19 mouse cellular contexts compared by ENCODE assay signal in genomic region chr9:74534976-74535375, GRCm38 (mm10).
DNase-seq lines count a peak whose midpoint lies in the region; ATAC-seq lines count a peak whose summit lies in the region.
"Had no signal": no experiment of that assay in that cellular context is flagged by ENCODE, and none has a peak within 500 bp of the region (broad histone marks: within the 10 kb centered on the region; RNA-seq: fewer than 3 reads in every experiment).

No protein-coding gene starts in this region.

- intact Hi-C loops in heart, postnatal 25 days (cut with DNase I), result no loop called here

- no peak for ATAC-seq in midbrain, embryonic 16.5 days
- ATAC-seq: forebrain, embryonic 15.5 days; midbrain, embryonic 13.5 days had no signal

- no peaks in the 10 kb centered on the region for H3K27me3 ChIP-seq in embryonic facial prominence, embryonic 10.5 days (replicated peaks; ENCODE audit: low read depth, poor library complexity, severe bottlenecking)
- H3K27me3 ChIP-seq in midbrain, embryonic 16.5 days (ENCODE audit: control insufficient read depth, insufficient read depth, low read depth, low read length), result no peaks in the 10 kb centered on the region
- H3K27me3 ChIP-seq: forebrain, embryonic 15.5 days; hindbrain, embryonic 15.5 days; lung, embryonic 15.5 days; midbrain, embryonic 13.5 days; neural tube, embryonic 13.5 days had no signal

- H3K36me3 ChIP-seq in embryonic facial prominence, embryonic 10.5 days (replicated peaks), result no peaks in the 10 kb centered on the region
- H3K36me3 ChIP-seq in midbrain, embryonic 16.5 days (ENCODE audit: control insufficient read depth, insufficient read depth, low read length), result no peaks in the 10 kb centered on the region
- H3K36me3 ChIP-seq: forebrain, embryonic 15.5 days; heart, embryonic 13.5 days; hindbrain, embryonic 15.5 days; kidney, embryonic 15.5 days; limb, embryonic 13.5 days; lung, embryonic 15.5 days; midbrain, embryonic 13.5 days; neural tube, embryonic 13.5 days had no signal

- peak; percentile 7 for DNase-seq in heart, postnatal 4 days
- no peak for DNase-seq in heart, postnatal 25 days (ENCODE audit: low spot score)
- DNase-seq in retina, embryonic 14.5 days (ENCODE audit: low spot score), result peak; percentile 38
- DNase-seq in retina, postnatal 1 day, result no peak
- DNase-seq in embryonic facial prominence, embryonic 10.5 days (ENCODE audit: low spot score), result peak; percentile 40
- no peak for DNase-seq in left cerebral cortex, adult 9 months (ENCODE audit: low spot score in 2 of 2)
- no peak for DNase-seq in left cerebral cortex, adult 8-10 months (ENCODE audit: low spot score in 2 of 2)
- DNase-seq: cerebellum, postnatal 10 days; gastrocnemius, postnatal 14 days; thymus, postnatal 25 days had no signal

- H3K4me2 ChIP-seq in midbrain, embryonic 16.5 days (ENCODE audit: low read length), result no peak overlapping the region
- H3K4me2 ChIP-seq: forebrain, embryonic 15.5 days; heart, embryonic 13.5 days; hindbrain, embryonic 15.5 days; kidney, embryonic 15.5 days; limb, embryonic 13.5 days; lung, embryonic 15.5 days; midbrain, embryonic 13.5 days; neural tube, embryonic 13.5 days had no signal

- WGBS in embryonic facial prominence, embryonic 10.5 days, result 77% methylated on average over 5 of the region's 5 CpGs
- 80% methylated on average over 5 of the region's 5 CpGs for WGBS in midbrain, embryonic 16.5 days

- H3K4me1 ChIP-seq in embryonic facial prominence, embryonic 10.5 days, result peaks cover 7% of the 10 kb centered on the region
- H3K4me1 ChIP-seq in midbrain, embryonic 16.5 days (ENCODE audit: control insufficient read depth, insufficient read depth, low read length), result peaks cover 9% of the 10 kb centered on the region
- H3K4me1 ChIP-seq: heart, embryonic 13.5 days; kidney, embryonic 15.5 days; limb, embryonic 13.5 days; lung, embryonic 15.5 days had no signal

- no peak overlapping the region for H3K4me3 ChIP-seq in embryonic facial prominence, embryonic 10.5 days
- no peak overlapping the region for H3K4me3 ChIP-seq in midbrain, embryonic 16.5 days (ENCODE audit: low read depth, low read length)
- H3K4me3 ChIP-seq: forebrain, embryonic 15.5 days; heart, embryonic 13.5 days; hindbrain, embryonic 15.5 days; kidney, embryonic 15.5 days; limb, embryonic 13.5 days; lung, embryonic 15.5 days; midbrain, embryonic 13.5 days; neural tube, embryonic 13.5 days had no signal

- no peak overlapping the region for H3K9ac ChIP-seq in midbrain, embryonic 16.5 days (ENCODE audit: low read depth, low read length)
- H3K9ac ChIP-seq: forebrain, embryonic 15.5 days; heart, embryonic 13.5 days; hindbrain, embryonic 15.5 days; kidney, embryonic 15.5 days; limb, embryonic 13.5 days; lung, embryonic 15.5 days; midbrain, embryonic 13.5 days; neural tube, embryonic 13.5 days had no signal

- no peaks in the 10 kb centered on the region for H3K9me3 ChIP-seq in embryonic facial prominence, embryonic 10.5 days
- no peaks in the 10 kb centered on the region for H3K9me3 ChIP-seq in midbrain, embryonic 16.5 days (replicated peaks; ENCODE audit: control insufficient read depth, low read length, poor library complexity, severe bottlenecking)
- H3K9me3 ChIP-seq: forebrain, embryonic 15.5 days; heart, embryonic 13.5 days; hindbrain, embryonic 15.5 days; kidney, embryonic 15.5 days; limb, embryonic 13.5 days; lung, embryonic 15.5 days; midbrain, embryonic 13.5 days; neural tube, embryonic 13.5 days had no signal

- H3K27ac ChIP-seq in embryonic facial prominence, embryonic 10.5 days (replicated peaks), result no peak overlapping the region
- no peak overlapping the region for H3K27ac ChIP-seq in midbrain, embryonic 16.5 days (ENCODE audit: low read length)
- H3K27ac ChIP-seq: forebrain, embryonic 15.5 days; heart, embryonic 13.5 days; hindbrain, embryonic 15.5 days; kidney, embryonic 15.5 days; limb, embryonic 13.5 days; lung, embryonic 15.5 days; midbrain, embryonic 13.5 days; neural tube, embryonic 13.5 days had no signal

Comparison
In these comparisons a context has a peak if more than half of its experiments do, and no peak if none do; other contexts are left out.
1. DNase-seq: peak in heart, postnatal 4 days (single experiment), retina, embryonic 14.5 days (single experiment) and embryonic facial prominence, embryonic 10.5 days (single experiment); none in heart, postnatal 25 days (single experiment), retina, postnatal 1 day (single experiment), left cerebral cortex, adult 9 months (0 of 2) and left cerebral cortex, adult 8-10 months (0 of 2).